Mouse (Mus musculus): ENCODE measurements around the gene Cd200r2.
"Not testable (repeated sequence)": the region's sequence is repeated elsewhere in the genome, so short reads cannot be mapped to it uniquely, and the experiment has no call there.

Cd200r2 gene

DNA sequence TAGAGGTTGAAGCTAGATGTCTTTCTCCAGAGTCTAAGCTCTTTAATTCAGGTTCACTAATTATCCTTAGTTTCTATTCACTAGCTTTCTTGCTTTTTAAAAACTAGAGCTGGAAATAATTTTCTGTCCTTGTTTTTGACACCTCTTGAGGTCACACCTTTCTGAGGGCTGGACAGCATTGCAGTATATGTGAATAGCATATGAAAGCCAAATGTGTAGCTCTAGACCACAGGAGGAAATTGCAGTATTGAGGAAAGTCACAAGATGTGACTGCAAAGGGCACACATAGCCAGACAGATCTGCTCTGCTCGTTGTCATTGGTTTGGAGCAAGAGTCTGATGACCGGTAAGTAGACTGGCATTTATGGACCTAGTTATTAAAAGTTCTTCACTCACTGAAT lies at the start of gene Cd200r2:
TSS of gene Cd200r2 (plus strand) at position 301 of the 400 bp plus-strand sequence.
- DNase-seq, result no peak

DNA sequence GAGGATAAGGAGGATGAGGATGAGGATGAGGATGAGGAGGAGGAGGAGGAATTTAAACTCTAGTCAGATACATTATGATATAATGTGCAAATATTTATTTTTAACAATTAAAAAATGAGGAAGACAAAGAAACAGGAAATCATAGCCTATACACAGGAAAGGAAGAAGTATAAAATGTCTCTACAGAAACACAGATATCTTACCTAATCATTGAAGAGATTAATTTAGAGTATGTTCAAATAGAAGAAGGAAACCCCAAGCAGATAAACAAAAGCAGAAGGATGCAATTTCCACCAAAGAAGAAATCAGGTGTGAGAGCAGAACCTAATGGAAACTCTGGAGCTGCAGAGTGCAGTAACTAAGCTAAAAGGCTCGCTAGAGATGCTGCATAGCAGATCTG lies 48.9 kb upstream of the Cd200r2 start:
- DNase-seq, result no peak

DNA sequence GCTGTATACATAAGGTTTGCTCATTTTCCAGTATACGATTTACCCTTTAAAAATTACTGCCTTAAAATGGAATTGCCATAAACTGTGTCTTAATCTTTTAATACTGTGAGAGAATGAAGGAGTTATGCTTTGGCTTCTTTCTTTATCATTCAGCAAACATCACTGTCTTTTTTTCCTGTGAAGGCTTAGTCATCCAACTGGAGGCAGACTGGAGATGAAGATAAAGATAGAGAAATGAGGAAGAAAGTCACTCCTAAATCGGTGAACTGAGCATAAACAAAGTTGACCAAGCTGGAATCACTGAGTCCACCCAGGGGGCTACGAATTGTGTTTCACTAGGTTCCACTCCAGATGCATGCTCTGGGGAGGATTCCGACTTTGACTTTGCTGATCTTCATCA lies 46.4 kb upstream of the Cd200r2 start:
- DNase-seq, result no peak

DNA sequence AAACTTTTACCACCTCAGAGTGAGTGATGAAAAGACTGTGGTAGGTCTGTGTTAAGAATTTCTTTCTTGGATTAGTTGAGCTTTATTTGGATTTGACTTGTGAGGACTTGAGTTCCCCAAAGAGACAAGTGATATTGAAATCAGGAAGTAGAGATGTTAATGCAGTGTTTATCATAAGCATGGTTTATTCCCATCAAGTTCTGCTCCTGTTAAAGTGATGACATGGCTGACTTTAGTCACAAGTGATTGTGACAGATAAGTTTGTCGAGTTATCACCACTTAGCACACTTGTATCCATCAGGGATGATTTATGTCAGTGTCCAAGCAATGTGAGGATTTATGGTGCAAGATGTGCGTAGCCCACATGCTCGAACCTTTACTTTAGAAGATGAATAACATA lies 34.6 kb upstream of the Cd200r2 start:
- no peak for DNase-seq

DNA sequence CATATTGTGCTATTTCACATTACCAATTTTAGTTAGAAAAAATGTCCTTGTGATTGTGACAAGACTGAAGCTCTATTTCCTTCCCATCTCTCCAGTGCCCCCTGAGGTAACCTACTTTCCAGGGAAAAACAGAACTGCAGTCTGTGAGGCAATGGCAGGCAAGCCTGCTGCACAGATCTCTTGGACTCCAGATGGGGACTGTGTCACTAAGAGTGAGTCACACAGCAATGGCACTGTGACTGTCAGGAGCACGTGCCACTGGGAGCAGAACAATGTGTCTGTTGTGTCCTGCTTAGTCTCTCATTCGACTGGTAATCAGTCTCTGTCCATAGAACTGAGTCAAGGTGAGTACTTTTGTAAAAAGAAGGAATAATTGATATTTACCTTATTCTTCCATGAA lies 33.7 kb upstream of the Cd200r2 start:
- DNase-seq, result not testable (repeated sequence)

DNA sequence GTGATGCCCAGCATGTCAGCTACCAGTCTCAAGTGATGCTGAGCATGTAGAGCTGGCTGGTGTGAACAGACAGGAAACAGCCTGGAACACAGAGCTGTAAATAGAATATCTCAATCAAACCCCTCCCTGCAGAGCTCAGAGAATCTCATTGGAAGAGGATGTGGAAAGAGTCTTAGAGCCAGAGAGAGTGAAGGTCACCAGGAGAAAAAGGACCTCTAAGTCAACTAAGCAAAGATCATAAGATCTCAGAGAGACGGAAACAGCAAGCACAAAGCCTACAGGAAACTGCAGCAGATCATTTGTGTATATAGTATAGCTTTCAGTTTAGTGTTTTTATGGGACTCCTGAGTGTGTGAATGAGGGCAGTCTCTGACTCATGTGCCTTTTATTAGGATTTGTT lies 8.3 kb downstream of the Cd200r2 start:
- no peak for DNase-seq

DNA sequence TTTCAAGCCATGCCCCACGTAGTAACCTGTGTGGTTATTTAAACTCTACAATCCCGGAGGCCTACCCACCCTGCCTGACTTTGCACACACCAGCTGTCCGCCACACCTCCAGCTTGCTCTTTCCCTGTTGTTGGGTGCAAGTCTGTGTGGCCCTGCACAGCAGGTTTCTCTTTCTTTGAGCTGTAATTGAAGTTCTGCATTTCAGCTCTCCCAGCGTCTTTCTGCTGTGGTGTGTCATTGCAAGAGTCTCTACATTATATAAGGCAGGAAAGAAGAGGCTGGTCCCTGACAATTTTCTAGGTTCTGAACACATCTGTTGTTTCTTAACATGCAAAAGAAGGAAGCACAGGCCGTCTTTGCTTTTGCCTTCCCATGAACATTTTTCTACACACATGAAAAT lies 9.7 kb downstream of the Cd200r2 start:
- DNase-seq, result no peak

DNA sequence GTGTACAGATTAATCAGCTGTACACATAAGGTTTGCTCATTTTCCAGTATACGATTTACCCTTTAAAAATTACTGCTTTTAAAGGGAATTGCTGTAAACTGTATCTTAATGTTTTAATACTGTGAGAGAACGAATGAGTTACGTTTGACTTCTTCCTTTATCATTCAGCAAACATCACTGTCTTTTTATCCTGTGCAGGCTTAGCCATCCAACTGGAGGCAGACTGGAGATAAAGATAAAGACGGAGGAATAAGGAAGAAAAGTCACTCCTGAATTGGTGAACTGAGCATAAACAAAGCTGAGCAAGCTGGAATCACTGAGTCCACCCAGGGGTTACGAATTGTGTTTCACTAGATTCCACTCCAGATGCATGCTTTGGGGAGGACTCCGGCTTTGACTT lies 10.7 kb downstream of the Cd200r2 start:
- DNase-seq, result no peak

DNA sequence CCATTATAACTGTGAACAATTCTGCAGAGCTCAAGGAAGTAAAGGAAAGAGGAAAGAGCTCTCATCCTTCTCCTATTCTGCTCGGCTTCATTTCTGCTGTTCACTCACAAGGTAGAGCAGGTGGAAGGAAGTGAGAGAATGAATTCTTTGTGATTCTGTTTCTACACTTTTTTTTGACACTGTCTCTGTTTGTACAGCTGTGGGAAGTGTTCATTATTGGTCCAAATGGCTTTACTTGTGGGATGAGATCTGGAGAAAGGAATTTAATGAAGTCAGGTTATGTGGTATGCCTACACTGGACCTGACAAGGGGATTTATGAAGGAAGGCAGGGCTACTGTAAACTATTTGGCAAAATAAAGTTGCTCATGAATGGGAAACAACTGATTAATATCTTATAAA lies 23.9 kb downstream of the Cd200r2 start:
- no peak for DNase-seq

DNA sequence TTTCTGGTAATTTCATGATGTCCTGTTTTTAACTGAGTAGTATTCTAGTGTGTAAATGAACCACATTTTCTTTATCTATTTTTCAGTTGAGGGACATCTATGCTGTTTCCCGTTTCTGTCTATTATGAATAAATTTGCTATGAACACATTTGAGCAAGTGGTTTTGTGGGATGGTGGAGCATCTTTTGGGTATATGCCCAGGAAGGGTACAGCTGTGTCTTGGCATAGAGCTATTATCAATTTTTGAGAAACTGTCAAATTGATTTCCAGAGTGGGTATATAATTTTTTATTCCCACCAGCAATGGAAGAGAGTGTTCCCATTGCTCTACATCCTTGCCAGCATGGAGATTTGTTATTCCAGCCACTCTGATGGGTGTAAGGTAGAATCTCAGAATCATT lies 65.1 kb downstream of the Cd200r2 start:
- DNase-seq, result no peak

DNA sequence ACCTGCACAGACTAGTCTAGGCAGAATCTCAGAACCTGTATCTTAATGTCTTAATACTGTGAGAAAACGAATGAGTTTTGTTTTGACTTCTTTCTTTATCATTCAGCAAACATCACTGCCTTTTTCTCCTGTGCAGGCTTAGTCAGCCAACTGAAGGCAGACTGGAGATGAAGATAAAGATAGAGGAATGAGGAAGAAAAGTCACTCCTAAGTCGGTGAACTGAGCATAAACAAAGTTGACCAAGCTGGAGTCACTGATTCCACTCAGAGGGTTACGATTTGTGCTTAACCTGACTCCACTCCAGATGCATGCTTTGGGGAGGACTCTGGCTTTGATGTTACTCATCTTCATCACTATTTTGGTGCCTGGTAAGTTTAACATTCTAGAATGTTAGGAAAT lies 76.6 kb downstream of the Cd200r2 start, which contains the start of gene Cd200r3:
TSS of gene Cd200r3 (plus strand) at position 211 of the 400 bp plus-strand sequence.
- no peak for DNase-seq

DNA sequence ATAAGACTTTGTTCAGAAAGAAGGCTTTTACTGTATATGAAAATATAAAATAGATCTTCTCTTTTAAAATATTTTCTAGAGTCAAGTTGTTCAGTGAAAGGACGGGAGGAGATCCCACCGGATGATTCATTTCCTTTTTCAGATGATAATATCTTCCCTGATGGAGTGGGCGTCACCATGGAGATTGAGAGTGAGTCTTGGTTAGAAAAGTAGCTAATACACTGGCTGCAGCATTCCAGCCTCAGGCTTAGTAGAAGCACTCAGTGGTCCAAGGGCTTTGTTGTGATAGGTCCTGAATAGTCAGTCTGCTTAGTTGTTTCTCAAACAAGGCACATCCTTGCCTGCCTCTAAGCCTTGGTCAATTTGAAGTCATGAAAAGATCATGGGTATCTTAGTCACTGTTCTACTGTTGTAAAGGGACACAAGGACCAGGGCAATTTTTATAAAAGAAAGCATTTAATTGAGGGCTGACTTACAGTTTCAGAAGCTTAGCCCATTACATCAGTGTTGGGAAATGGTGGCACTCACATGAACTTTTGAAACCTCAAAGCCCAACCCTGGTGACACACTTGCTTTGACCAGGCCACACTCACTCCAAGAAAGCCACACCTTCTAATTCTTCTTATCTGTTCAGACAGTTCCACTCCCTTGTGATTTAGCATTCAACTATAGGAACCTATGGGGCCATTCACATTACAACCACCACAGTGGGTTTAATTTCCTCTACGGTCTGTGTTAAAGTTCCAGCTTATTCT lies 84.6 kb downstream of the Cd200r2 start:
- peak; percentile 7 for DNase-seq

DNA sequence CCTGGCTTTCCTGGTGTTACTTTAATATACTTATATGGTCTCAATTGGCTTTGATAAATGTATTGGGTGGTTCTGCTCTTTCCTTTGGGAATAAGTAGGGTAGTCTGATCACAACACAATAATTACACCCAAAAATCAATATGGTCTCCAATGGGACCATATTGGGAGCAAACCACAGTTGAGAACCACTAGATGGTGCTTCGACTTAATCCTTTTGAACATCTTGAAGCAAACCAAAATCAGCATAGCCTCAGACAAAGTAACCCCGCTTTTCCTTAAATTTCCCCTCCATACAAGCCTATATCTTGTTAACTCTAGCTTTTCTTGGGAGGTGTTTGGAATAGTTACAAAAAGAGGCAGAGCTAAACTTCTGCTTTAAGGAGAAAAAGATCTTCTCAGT lies 95.4 kb downstream of the Cd200r2 start:
- DNase-seq, result no peak

DNA sequence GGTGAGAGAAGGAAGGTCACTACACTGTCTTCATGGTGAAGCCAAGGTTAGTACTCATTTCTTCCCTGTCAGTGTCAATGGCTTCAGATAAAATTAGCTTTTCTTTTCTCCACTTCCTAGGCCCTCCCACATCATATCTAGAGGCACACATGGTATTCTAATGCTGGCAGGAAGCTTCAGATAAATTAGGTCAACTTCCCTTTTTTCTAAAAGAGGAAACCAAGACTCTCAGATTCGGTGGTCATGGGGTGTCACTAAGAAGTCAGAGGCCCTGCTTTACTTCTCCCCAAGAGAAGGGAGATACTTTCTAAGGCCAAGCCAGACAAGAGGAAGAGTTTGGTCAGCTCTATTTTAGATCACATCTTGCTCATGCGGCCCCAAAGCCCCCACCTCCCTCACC lies 95.9 kb downstream of the Cd200r2 start:
- DNase-seq, result no peak

DNA sequence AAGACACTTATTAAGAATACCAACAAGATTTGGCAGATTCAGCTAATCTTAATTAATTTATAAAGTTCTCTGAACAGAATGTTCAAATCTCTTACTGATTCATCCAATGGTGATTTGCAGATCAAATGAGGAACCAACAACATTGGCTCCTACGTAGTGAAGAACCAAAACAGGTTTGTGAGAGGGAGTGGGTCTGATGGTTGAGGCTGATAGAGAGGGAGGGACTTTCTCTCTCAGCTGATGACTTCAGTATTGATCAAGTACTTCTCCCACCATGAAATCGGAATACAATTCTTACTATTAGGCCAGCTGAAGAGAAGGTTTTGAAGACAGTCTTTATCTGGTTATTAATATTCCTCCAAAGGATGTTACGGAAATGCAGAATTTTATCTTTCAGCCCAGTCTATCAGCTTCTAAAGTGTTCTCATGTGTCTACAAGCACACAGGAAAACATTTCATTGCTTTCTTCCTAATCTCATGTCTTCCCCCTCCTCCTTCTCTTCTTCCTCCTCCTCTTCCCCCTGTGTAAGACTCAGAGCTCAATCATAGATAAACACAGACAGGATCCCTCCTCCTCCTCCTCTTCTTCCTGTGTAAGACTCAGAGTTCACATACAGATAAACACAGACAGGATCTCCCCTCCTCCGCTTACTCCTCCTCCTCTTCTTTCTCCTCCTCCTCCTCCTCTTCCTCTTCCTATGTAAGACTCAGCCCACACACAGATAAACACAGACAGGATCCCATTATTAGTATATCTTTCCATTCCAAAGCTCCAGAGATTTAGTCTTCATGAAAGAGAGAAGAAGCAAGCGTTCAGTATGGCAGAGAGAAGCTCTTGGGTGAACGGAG lies 97.9 kb downstream of the Cd200r2 start:
- DNase-seq, result no peak

DNA sequence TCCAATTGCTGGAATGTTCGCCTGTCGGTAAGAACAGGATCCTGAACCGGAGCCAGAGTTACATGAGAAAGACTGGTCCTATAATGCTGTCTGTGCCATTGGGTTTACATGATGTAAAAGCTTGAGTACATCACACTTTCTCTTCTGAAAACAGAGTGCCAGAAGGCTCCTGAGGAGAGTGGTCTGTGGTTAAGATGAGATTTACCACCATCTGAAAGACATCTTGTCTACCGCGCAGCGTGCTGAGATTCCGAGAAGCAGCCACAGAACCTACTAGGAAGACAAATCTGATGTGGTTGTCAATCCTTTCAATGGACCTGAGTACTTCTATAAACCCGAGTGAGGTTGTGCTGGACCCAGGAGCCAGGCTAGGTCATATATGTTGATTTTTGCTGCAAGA lies 98.5 kb downstream of the Cd200r2 start:
- no peak for DNase-seq
